Mouse (Mus musculus): ENCODE measurements around the gene 4930564D02Rik.

Gene 4930564D02Rik

DNA sequence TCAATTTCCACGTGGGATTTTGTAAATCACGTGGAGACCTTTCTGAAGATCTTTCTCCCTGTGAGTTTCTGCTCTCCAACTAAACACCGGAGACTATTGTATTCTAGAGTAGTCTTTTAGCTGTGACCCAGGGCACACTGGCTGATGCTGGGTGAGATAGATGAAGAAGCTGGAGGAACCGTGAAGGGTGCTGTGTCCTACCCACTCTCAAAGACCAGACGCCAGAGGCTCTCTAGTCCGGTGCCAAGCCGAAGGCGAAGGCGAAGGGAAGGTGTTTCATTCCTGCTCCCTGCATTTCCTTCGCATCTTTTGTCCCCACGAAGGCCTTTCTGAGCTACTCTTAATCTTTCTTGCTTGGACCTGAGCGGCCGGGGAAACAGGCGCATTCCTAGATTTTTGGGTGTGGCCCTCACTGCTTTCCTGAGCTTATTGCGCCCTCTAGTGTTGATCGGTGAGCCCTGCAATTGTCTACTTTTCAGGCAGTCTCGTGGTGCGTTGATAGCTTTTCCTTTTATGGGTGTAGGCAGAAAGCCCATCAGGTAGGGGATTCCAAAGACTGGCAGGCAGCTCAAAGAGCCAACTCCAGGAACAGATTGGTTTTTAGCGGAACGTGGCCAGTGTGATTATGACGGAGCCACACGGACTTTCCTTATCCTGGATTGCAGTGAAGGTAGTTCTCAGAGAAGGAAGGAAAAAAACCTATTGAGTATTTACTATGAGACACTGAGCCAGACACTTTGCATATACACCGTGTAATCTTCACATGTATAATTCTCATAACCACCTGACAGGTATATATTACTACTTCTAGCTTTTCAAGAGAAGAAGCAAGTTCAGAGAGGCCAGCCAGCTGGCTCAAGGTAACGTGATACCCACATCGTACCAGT is 7.8 kb upstream of the 4930564D02Rik start:
- CTCF ChIA-PET, result interaction anchor here (0.5 kb wide), 1 partner anchor 11 kb away, joined by 3 read pairs; no protein-coding TSS in a partner anchor

DNA sequence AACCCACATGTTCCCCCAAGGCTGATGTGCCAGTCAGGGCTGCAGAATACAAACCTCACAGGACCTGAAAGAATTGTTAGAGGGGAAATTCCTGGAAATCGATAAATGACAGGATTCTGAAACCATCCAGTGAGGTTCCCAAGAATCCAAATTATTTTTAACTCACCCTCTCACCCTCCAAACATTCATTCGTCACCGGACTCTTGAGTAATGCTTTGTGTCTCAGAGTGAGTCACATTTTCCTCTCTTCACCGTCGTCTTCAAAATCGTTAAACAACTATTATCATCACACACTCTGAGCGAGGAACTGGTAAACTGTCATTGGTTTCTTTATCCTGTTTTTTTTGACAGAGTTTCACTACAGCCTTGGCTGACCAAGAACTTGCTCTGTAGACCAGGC is 6.7 kb upstream of the 4930564D02Rik start:
- CTCF ChIA-PET, result interaction anchor here (0.5 kb wide), 1 partner anchor 93 kb away, joined by 5 read pairs; no protein-coding TSS in a partner anchor

DNA sequence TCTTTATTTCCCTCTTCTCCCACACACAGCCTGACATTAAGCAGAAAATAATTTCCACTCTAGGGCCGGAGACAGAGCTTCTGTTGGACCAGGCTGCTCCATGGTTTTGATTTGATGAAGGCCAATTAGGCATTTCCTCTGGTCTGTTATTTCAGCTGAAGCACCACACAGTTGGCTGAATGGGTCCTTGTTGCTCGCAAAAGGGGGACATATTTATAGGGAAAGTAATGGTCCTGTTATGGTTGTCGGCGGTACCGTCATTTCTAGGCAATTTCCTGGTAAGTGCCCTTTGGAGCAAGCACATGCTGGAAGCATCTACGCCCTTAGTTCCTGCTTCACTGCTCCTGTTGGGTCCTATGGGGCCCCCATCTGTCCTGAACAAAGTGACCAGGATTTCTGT is 5.7 kb upstream of the 4930564D02Rik start:
- CTCF ChIA-PET, result no interaction called here

DNA sequence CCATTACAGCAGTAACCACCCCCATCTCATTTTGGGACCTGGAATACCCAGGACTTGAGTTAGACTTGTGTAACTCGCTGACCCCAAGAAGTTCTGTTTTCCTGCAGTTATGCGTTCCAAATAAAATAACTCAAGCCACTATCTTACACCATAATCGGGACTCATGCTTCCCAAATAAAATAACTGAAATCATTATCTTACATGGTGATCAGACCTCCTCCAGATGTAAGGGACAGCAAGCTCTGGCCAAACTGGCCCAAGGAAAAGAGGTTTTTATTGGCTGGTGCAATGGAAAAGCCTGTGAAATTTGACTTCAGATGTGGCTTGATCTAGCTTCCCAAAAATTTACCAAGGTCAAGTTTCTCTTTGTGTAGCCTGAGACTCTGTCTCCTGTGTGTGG is 5.1 kb upstream of the 4930564D02Rik start:
- CTCF ChIA-PET, result no interaction called here

DNA sequence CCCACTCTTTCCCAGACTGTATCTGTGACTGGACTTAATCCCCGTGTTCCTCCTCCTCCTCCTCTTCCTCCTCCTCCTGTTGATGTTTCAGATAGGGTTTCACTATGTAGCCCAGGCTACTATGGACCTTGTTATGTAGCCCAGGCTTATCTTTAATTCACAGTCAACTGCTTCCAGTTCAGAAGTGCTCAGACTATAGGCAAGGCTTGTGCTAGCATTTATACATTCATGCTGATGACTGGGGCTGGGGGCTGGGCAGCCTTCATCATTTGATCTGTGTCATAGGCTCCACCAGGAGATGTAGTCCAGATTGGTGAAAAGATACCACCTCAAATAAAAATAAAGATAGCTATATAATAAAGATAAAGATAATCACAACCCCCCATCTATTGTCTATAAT is 4.7 kb upstream of the 4930564D02Rik start:
- CTCF ChIA-PET, result no interaction called here

DNA sequence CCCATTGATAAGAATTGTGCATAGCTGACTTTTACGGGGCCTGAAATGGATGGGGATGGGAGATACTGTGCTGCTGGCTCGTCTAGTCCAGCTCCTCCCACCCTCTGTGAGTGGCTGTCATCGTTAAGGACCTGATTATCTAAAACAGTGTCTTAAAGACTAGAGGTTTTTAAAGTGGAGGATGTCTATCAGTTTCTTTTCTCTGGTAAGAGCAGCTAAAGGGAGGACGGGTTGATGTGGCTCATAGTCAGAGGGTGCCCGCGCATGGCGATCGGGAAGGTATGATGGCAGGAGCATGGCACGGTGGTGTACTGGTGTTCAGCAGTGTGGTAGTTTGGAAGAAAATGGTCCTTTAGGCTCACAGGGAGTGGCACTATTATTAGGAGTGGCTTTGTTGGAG is 4.0 kb upstream of the 4930564D02Rik start:
- CTCF ChIA-PET, result no interaction called here

DNA sequence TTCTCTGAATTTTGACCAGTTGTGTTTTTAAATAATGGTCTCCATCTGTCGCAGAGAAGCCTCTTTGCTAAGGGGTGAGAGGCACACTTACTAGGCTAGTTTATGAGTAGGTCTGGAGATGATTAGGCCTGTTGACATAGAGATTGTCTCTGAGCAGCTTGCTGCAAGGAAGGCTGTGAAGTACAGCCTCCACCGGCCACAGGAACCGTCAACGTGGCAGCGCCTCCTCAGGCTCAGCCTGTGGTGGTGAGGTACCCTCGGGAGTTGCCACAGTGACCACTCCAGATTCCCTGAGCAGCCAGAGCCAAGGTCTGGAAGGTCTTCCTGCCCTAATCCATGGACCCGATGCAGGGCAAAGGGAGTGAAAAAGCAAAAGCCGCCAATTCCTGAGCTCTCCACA is 3.9 kb downstream of the 4930564D02Rik start:
- CTCF ChIA-PET, result interaction anchor here (0.6 kb wide), 1 partner anchor 12 kb away, joined by 3 read pairs; no protein-coding TSS in a partner anchor

DNA sequence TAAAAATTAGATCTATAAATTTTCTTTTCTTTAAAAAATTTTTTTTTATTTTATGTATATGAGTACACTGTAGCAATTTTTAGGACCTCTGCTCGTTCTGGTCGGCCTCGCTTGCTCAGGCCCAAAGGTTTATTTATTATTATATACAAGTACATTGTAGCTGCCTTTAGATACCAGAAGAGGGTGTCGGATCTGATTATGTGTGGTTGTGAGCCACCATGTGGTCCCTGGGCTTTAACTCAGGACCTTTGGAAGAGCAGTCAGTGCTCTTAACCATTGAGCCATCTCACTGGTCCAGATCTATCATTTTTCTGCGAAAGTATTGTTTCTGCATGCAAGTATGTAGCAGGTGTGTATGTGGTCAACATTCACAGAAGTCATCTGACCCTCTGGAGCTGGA is 4.6 kb downstream of the 4930564D02Rik start:
- CTCF ChIA-PET, result no interaction called here

DNA sequence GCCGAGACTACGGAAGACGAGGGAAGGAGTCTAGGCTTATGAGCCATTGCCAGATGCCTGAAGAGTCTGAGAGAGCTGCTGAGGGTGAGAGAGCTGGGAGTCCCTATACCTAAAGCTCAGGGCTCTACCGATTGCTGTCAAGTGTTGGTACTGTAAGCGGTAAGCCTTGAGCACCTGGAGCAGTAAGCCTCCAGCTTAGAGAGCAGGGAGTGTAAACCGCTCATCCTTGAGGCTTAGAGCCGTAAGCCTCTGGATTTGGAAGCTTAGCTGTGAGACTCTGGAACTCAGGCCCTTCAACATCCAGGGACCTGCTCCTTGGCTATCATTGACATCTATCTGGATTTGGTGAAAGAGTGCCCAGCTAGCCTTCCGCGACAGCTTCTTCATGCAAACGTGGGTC is 5.9 kb downstream of the 4930564D02Rik start:
- CTCF ChIA-PET, result no interaction called here

DNA sequence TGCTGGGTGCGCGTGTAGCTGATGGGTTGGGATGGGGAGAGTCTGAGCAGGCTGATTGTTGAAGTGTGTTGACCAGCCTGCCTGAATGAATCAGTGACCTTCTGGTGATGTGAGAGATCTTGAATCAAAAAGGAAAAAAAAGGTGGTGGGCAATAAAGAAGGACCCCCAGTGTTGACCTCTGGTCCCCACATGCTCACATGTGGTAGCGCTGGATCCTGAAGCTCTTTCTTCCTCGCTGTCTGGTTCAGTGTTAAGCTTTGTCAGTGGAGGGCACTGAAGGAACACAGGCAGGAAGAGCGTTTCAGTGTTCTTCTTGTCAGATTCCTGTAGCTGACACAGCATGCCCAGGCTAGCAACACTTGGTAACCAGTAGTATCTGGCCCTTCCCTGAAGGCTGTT is 9.2 kb downstream of the 4930564D02Rik start:
- CTCF ChIA-PET, result no interaction called here

DNA sequence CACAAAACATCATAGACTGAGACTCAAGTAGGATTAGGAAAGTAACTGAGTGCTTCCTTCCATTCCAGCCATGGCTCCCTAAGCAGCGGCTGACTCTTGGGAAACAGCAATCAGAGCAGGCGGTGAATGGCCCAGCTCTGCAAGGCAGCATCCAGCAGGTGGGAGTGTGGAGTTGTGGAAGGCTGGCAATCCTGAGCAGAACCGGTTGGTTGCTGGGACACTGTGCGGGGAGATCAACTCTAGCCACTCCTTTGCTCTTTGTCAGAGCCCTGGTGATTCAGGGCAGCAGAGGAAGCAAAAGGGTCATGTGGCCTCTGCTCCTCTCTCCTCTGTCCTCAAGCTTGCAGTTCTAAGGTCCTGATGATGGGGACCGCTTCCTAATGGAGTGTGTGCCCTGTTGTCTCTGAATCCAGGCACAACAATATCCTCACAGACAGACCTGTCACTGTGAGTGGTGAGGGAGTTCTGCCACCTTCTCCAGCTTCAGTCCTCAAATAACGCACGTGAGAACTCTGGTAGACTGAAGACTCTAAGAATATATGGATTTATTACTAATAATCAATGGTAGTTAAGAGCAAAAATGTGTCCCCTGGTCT is 11.7 kb downstream of the 4930564D02Rik start:
- CTCF ChIA-PET, result no interaction called here

DNA sequence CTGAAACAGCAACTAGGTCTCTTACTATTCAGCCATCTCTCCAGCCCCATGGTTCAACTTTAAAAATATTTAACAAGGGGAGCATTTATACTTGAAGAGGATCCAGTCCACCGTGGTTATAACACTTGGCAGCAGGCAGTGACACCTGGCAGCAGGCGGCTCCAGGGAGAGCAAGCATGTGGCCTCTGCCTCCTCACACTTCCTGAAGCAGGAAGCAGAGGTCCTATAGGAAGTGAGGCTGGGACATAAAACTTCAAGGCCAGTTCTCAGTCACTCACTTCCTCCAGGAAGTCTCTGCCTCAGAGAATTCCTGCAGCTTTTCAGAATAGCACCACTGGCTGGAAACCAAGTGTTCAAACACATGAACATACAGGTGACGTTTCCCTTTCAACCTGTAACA is 20.7 kb downstream of the 4930564D02Rik start:
- CTCF ChIA-PET, result no interaction called here

DNA sequence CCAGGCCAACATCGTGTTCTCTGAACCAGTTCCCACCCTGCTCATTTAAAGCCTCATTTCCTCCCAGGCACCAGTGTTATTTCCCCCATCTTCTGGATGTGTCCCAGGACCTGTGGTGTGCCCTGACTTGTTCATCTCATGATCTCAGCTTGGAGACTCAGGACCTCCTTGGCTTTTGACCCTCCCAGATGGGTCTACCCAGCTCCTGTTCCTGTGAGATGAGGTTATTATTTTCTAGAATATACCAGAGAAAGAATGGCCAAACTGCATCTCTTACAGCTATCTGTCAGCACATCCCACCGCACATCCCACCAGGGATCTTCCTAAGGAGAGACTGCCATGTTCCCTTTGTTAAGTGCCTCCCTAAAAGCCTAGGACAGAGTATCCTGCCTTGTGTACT is 22.0 kb downstream of the 4930564D02Rik start:
- CTCF ChIA-PET, result no interaction called here

DNA sequence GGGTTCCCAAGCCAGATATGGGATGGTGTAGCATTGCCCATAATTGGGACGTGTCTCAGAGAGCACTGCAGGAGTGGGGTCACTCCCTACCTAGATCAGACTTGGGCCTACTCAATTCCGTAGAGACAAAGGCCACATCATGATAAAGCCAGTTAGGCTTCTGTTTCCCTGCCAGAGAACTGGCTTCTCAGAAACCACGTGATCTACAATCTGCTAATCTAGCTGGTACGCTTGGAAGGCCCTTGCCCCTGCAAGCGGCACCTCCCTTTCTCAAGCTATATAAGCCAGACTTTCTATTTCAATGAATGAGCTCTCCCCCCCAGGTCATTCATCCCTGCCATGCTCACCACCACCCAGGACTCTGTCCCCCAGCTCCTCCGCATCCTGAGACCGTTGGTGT is 23.5 kb downstream of the 4930564D02Rik start:
- CTCF ChIA-PET, result no interaction called here

DNA sequence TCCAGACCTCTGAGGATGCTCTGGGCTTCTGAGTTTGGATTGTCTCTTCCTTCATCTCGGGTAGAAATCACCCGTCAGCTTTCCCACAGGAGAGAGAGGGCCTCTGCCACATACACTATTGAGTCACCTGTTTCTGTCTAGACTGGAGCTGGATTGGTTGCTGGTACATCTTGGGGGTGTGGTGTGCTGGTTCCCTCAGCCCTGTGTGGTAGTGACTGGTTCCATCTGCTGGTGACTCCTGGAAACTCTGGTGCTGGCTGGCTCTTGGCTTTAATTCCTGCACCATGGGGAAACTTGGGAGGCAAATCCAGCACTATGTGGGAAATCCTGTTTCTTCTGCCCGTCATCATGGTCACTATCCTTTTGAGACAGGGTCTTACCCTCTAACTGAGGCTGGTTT is 24.3 kb downstream of the 4930564D02Rik start:
- CTCF ChIA-PET, result no interaction called here

DNA sequence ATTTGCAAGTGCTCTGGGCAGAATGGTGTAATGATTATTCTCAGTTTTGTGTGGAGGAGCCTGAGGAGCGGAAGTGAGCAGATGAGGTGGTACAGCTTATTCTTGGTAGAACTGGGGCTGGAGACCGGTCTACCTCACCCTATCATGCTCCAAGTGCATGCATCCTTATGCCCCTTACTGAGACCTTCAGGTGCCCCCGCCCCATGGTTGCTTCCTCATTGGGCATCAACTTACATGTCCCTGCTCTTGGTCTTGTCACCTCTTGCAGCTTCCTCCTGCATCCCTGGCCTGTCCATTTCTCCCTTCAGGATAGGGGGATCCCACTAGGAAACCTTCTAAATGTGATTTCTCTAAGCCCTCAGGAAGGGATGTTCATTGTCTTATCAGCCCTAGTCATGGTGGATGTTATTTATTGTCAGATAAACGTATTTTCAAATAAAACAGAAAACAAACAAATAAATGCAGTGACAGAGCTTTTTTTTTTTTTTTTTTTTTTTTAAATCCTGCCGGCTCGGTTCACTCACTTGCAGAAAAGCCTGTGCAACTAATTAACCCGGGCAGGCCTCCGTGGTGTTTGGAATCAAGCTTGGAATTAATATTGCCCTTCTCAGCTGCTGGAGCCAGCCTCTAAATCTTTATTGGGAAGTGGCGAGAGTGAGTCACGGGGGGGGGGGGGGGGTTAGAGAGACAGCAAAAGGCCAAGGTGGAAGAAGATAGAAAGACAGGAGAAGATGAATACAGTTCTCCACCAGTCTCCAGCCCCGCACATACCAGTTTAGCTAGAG is 26.3 kb downstream of the 4930564D02Rik start:
- CTCF ChIA-PET, result no interaction called here

DNA sequence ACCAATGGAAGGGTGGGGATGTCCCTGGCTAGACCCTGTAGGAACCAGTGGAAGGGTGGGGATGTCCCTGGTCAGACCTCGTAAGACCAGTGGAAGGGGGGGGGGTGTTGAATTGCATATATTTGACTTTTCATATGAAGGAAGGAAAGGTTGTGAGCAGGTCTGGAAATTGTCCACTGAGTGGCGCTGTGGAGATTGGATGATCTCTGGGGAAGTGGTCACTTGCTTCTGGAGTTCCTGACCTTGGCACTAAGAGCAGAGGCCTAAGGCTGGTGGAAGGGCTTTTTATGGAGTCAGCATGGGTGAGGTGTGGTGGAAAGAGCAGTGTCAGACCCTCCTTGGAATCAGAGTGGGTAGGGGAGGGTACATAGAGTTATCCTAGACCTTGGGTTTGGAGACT is 27.8 kb downstream of the 4930564D02Rik start:
- CTCF ChIA-PET, result no interaction called here

DNA sequence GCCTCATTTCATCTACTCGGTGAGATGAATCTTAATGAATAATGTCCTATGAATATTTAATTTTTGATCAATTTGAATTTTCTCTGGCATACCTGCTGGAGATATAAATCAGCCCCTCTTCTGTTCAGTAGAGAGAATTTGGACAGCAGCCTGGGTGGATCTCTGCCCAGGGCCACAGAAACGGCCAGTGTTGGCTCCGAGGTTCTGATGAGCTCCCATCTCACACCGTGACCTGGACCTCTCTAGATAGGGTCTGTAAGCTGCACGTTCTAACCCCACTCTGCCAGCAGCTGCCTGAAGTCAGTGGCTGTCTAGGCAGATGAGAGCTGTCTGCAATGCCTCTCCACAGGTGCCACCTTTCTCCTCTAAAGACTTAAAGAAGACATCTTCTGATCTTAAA is 28.4 kb downstream of the 4930564D02Rik start:
- CTCF ChIA-PET, result no interaction called here

DNA sequence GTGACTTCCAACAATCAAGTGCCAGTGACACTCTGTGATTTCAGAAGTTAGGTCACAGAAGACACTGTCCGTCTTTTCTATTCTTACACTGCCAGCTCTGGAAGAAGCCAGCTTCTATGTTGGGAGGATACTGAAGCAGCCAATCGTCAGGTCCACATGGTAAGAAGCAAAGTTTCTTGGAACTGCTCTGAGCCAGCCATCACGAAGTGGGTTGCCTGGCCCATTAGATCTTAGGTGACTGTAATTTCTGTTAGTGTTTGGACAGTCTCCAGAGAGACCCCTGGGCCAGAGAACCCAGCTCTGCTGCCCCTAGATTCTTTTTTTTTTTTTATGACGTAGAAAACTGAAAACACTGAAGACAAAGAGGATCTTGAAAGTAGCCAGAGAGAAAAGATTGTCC is 30.9 kb downstream of the 4930564D02Rik start:
- CTCF ChIA-PET, result no interaction called here

DNA sequence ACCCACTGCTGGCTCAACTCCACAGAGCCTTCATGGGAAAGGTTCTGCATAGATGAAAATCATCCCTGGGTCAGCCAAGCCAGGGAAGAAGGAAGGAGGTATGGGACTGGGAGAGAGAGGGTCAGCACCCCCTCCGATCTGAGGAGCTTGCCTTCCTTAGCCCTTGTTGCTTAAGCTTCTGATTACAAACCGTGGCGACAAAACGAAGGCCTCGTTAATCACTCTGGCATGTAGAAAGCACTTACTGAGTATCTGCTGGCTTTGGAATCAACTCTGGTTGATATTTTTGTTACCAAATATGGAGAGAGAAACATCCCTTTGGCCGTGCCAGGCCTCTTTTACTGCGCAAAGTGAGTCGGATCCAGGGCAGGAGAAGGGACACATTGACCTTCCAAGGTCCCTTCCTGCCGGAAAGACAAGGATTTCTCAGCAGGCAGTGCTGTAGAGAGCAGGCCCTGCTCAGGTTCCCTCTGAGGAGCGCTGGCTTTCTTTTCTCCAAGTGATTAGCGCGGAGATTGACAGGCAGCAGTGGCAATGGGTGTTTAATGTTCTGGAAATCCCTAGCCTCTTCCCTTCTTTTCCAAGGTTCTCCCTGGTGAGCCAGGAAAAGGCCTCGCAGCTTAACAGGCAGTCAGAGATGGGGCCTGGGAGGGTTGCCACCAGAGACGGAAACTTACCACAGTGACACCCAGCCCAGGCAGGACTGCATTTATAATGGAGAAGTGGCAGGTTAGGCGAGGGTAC is 33.1 kb downstream of the 4930564D02Rik start:
- CTCF ChIA-PET, result no interaction called here

DNA sequence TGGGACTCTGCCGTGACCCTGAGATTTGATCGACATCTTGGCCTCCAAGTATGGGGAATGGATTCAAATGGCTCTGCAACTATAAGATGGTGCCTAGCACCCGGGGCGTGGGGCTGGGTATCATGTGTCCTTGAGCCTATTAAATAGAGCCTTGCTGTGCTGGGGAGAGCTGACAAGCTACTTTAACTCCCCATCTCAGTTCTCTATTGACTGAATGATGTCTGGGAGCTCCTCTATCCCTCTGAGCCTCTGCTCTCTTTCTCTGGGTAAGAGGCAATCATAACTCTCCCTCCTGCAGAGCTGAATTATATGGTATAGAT is 33.6 kb downstream of the 4930564D02Rik start:
- CTCF ChIA-PET, result no interaction called here

DNA sequence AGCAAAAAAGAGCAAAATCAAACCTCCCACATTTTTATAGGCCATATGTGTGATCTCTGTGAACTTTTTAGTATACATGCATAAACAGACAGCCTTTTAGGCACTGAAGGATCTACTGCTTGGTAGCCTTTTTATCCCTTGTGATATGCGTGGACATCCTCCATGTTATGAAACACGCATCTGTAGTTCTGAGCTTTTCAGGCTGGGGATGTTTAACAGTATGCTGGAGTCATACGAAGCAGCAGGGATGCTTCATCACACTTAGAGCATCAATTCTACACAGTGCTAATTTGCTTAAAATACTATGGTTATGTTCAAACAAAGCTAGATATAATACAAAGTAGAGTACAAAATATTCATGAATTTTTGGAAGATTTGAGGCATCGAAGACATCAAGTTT is 39.2 kb downstream of the 4930564D02Rik start:
- CTCF ChIA-PET, result no interaction called here
